Mouse (Mus musculus) lung, embryonic 14.5 days (tissue): ENCODE measurements around the gene Ptcd1. TPM values are rescaled to one million over a fixed set of nuclear protein-coding genes. Genes with fewer than 3 reads are reported as not detected.

Source experiments
- ATAC-seq: fragments of 200-750 bp; cut with Nextera tagmentation; 2 replicates; pipeline ENCODE4 v1.8.0; 2017; ENCODE audit warnings: mild to moderate bottlenecking, moderate TSS enrichment, moderate library complexity; ENCODE audit not compliant: insufficient read depth
- DNase-seq: peaks from one replicate; pipeline ENCODE4 v3.0.0-alpha.2; 2015
- H3K27ac ChIP-seq: fragments of 300-500 bp; sonication (generic); 2 replicates; pipeline ENCODE4 v1.5.1; 2014; ENCODE audit warnings: low read depth, mild to moderate bottlenecking, moderate library complexity
- H3K27me3 ChIP-seq: fragments of 300-500 bp; sonication (generic); 2 replicates; pipeline ENCODE4 v1.6.1; 2014; ENCODE audit warnings: low read length, control low read depth; ENCODE audit not compliant: insufficient read depth
- H3K36me3 ChIP-seq: fragments of 300-500 bp; sonication (generic); 2 replicates; pipeline ENCODE4 v1.6.1; 2014; ENCODE audit warnings: control low read depth; ENCODE audit not compliant: insufficient read depth
- H3K4me1 ChIP-seq: fragments of 300-500 bp; sonication (generic); 2 replicates; pipeline ENCODE4 v1.6.1; 2014; ENCODE audit warnings: antibody characterized with exemption, control low read depth; ENCODE audit not compliant: insufficient read depth
- H3K4me2 ChIP-seq: fragments of 300-500 bp; sonication (generic); 2 replicates; pipeline ENCODE4 v1.6.1; 2014; ENCODE audit warnings: mild to moderate bottlenecking
- H3K4me3 ChIP-seq: fragments of 300-500 bp; sonication (generic); 2 replicates; pipeline ENCODE4 v1.5.1; 2014; ENCODE audit warnings: low read depth, low read length
- H3K9ac ChIP-seq: fragments of 300-500 bp; sonication (generic); 2 replicates; pipeline ENCODE4 v1.6.1; 2014
- H3K9me3 ChIP-seq: fragments of 300-500 bp; sonication (generic); 2 replicates; pipeline ENCODE4 v1.6.1; 2016; ENCODE audit warnings: low read depth, low read length, control low read depth
- CTCF ChIP-seq: IDR thresholded peaks from 2 replicates; pipeline ENCODE4 v1.5.1; 2016; ENCODE audit warnings: antibody characterized with exemption, low read depth
- WGBS: fragments of 180-500 bp; shearing (Covaris S2); extraction: QIAGEN DNeasy Blood & Tissue Kit; methylation state at CpG from one replicate; pipeline ENCODE4 v1.1.7; 2014; 5-methylcytosine and 5-hydroxymethylcytosine counted together
- polyA plus RNA-seq: library from polyadenylated mRNA; unstranded; fragments of >200 nt; fragmentation: Nextera tagmentation; extraction: Ambion mirVana; gene quantifications from 2 replicates; pipeline ENCODE4 v1.2.1, GENCODE M21; 2014

The Ptcd1 gene
- polyA plus RNA-seq, 1 experiment from 2014 or later: 13.0 TPM

- Histone ChIP-seq H3K4me1 (peaks cover 2% of the 10 kb centered on the region; the same call in 1 of the 2 replicates), H3K4me3 (peak overlapping the region; percentile 90), H3K9ac (peak overlapping the region; percentile 96), H3K27me3 (no peaks in the 10 kb centered on the region), H3K4me2 (peak overlapping the region; percentile 96), H3K27ac (peak overlapping the region; percentile 92), H3K9me3 (no peaks in the 10 kb centered on the region), H3K36me3 (peaks cover 39% of the 10 kb centered on the region)
- TF ChIP-seq CTCF: no peak
- ATAC-seq (peak; percentile 88), DNase-seq (peak; percentile 94)
- WGBS: under 1% methylated on average over 41 of the region's 41 CpGs
Measured at GRCm38 (mm10) chr5:145190875-145191798, 24.2 kb upstream of the Ptcd1 start.

GRCm38 (mm10) chr5:145190373-145190772, 23.5 kb upstream of the Ptcd1 start:
- WGBS: 34% methylated on average over 5 of the region's 5 CpGs
- Histone ChIP-seq H3K27ac (peak overlapping the region; percentile 92; the same call in 1 of the 2 replicates), H3K9me3 (no peaks in the 10 kb centered on the region), H3K36me3 (peaks cover 40% of the 10 kb centered on the region), H3K4me2 (peak overlapping the region; percentile 96), H3K27me3 (no peaks in the 10 kb centered on the region), H3K4me3 (peak overlapping the region; percentile 90), H3K4me1 (peaks cover 2% of the 10 kb centered on the region; the same call in 1 of the 2 replicates), H3K9ac (peak overlapping the region; percentile 96)
- DNase-seq (no peak), ATAC-seq (0 out of 2 replicates have a peak, but pooled peaks have one; percentile 3)
- no peak for TF ChIP-seq CTCF

GRCm38 (mm10) chr5:145189416-145189815, 22.5 kb upstream of the Ptcd1 start:
- peak overlapping the region; percentile 96 for H3K4me2 ChIP-seq
- TF ChIP-seq CTCF: no peak
- no peak overlapping the region for H3K27ac ChIP-seq
- no peak for DNase-seq
- peaks cover 38% of the 10 kb centered on the region for H3K36me3 ChIP-seq
- no peak for ATAC-seq
- H3K9me3 ChIP-seq: no peaks in the 10 kb centered on the region
- 93% methylated on average over 6 of the region's 6 CpGs for WGBS
- no peaks in the 10 kb centered on the region for H3K27me3 ChIP-seq
- no peak overlapping the region for H3K9ac ChIP-seq
- no peak overlapping the region for H3K4me3 ChIP-seq
- peaks cover 2% of the 10 kb centered on the region; the same call in 1 of the 2 replicates for H3K4me1 ChIP-seq

GRCm38 (mm10) chr5:145185244-145185643, 18.3 kb upstream of the Ptcd1 start:
- ATAC-seq: no peak
- DNase-seq: no peak
- H3K27me3 ChIP-seq: no peaks in the 10 kb centered on the region
- H3K36me3 ChIP-seq: peaks cover 75% of the 10 kb centered on the region
- WGBS: 93% methylated on average over 2 of the region's 2 CpGs
- no peak overlapping the region for H3K27ac ChIP-seq
- H3K9me3 ChIP-seq: no peaks in the 10 kb centered on the region
- no peaks in the 10 kb centered on the region; the same call in 1 of the 2 replicates for H3K4me1 ChIP-seq
- no peak for TF ChIP-seq CTCF
- H3K4me3 ChIP-seq: no peak overlapping the region
- H3K9ac ChIP-seq: no peak overlapping the region
- no peak overlapping the region for H3K4me2 ChIP-seq

GRCm38 (mm10) chr5:145178461-145178980, 11.6 kb upstream of the Ptcd1 start:
- ATAC-seq (no peak), DNase-seq (no peak)
- no peaks in the 10 kb centered on the region for H3K9me3 ChIP-seq
- H3K4me1 ChIP-seq: no peaks in the 10 kb centered on the region
- 84% methylated on average over 18 of the region's 18 CpGs for WGBS
- H3K36me3 ChIP-seq: peaks cover 99% of the 10 kb centered on the region
- H3K27ac ChIP-seq: no peak overlapping the region
- no peak overlapping the region for H3K4me3 ChIP-seq
- H3K4me2 ChIP-seq: no peak overlapping the region
- no peak for TF ChIP-seq CTCF
- H3K9ac ChIP-seq: no peak overlapping the region
- no peaks in the 10 kb centered on the region for H3K27me3 ChIP-seq

- ATAC-seq (peak; percentile 55), DNase-seq (peak; percentile 24)
- no peaks in the 10 kb centered on the region for H3K9me3 ChIP-seq
- H3K4me3 ChIP-seq: peak overlapping the region; percentile 95
- H3K4me1 ChIP-seq: no peaks in the 10 kb centered on the region; the same call in 1 of the 2 replicates
- no peaks in the 10 kb centered on the region for H3K27me3 ChIP-seq
- no peak for TF ChIP-seq CTCF
- peak overlapping the region; percentile 96 for H3K4me2 ChIP-seq
- H3K36me3 ChIP-seq: peaks cover 34% of the 10 kb centered on the region
- peak overlapping the region; percentile 97 for H3K9ac ChIP-seq
- 0% methylated on average over 28 of the region's 28 CpGs for WGBS
- peak overlapping the region; percentile 84 for H3K27ac ChIP-seq
Measured at GRCm38 (mm10) chr5:145167306-145167661, 376 bp upstream of the Ptcd1 start.

- H3K9me3 ChIP-seq: no peaks in the 10 kb centered on the region
- no peak for DNase-seq
- TF ChIP-seq CTCF: no peak
- H3K4me1 ChIP-seq: no peaks in the 10 kb centered on the region; the same call in 1 of the 2 replicates
- no peak for ATAC-seq
- H3K36me3 ChIP-seq: peaks cover 32% of the 10 kb centered on the region
- no peak overlapping the region for H3K9ac ChIP-seq
- no peaks in the 10 kb centered on the region for H3K27me3 ChIP-seq
- no peak overlapping the region for H3K27ac ChIP-seq
- H3K4me2 ChIP-seq: no peak overlapping the region
- 82% methylated on average over 15 of the region's 15 CpGs for WGBS
- no peak overlapping the region for H3K4me3 ChIP-seq
Measured at GRCm38 (mm10) chr5:145165184-145165583, 1.7 kb downstream of the Ptcd1 start.
